Mouse (Mus musculus) testis, adult 2 months (tissue): ENCODE measurements around the gene Nudt19.
A peak's percentile ranks its signal among the peaks of the same experiment; 100 is the strongest.

ENCODE experiments used
- CTCF ChIP-seq: fragments of 200-500 bp; IDR thresholded peaks from 2 replicates; pipeline ENCODE4 v1.5.1; 2012; ENCODE audit warnings: low read depth, mild to moderate bottlenecking, inconsistent platforms, low read length, moderate library complexity; ENCODE audit not compliant: control insufficient read depth, insufficient read depth, insufficient replicate concordance
- POLR2A ChIP-seq: fragments of 200-500 bp; IDR thresholded peaks from 2 replicates; pipeline ENCODE4 v1.6.1; 2012; ENCODE audit warnings: low read depth, mild to moderate bottlenecking, inconsistent platforms, low read length, moderate library complexity; ENCODE audit not compliant: control insufficient read depth

GRCm38 (mm10) chr7:35599492-35599891 is 43.4 kb upstream of the Nudt19 start:
- TF ChIP-seq CTCF (peak; percentile 63; the same call in 1 of the 2 replicates), POLR2A (no peak)
